Mouse (Mus musculus) olfactory bulb, adult 2 months (tissue): Measurements from ENCODE around the gene Tff3.

ENCODE experiments used
- CTCF ChIP-seq: fragments of 200-500 bp; IDR thresholded peaks from 2 replicates; pipeline ENCODE4 v1.5.1; 2012; ENCODE audit warnings: low read depth, mild to moderate bottlenecking, low read length, moderate library complexity; ENCODE audit not compliant: insufficient read depth
- POLR2A ChIP-seq: fragments of 200-500 bp; IDR thresholded peaks from 2 replicates; pipeline ENCODE4 v1.6.1; 2012; ENCODE audit warnings: mild to moderate bottlenecking, low read depth, low read length, moderate library complexity; ENCODE audit not compliant: insufficient read depth

DNA sequence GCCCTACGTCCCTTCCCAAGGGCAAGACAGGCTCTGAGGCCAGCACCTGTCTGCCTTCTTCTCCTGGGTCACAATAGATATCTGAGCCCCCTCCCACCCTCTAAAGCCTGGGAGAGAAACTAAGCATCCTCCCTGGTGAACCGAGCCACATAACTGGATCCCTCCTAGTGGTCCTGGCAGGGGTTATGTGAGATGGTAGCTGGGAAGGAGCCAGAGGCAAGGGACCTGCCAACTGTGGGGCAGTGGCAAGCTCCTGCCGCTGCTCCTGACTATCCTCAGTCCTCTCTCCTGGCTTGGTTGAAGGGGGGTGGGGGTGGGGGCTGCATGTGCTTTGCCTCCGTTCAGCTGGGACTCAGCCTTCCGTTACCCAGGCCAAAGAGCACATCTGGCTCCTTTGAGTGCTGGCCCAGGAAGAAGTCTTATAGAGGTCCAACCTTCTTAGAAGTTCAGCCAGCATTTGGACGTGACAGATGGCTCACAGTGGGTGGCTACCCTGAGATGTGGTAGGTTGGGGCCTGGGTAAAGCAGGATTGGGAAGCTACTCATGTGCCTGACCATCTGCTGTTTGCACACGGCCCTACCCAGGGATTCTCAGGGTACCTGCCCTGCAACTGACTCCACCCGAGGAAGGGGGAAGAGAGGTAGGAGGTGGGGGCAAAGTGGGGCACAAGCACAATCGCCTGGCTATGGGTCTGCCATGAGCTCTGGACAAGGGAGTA, 3.7 kb downstream of the Tff3 start:
- TF ChIP-seq POLR2A (no peak), CTCF (no peak)
